Mouse (Mus musculus) mouse embryonic stem cell (cell line): ENCODE measurements around the gene Tpgs1.

Experiments used
- in situ Hi-C, 2 experiments: fragments of 300-500 bp; cut with MboI; formaldehyde crosslinking; loops; 1 replicate in 1 of 2; 3 replicates in 1 of 2; pipeline ENCODE4 v1.14.3; 2019 to 2020; ENCODE audit warnings: low sequenced_read_pairs in 2 of 2, low pct_unique_long_range_greater_than_20kb in 1 of 2, mixed read lengths in 1 of 2; ENCODE audit not compliant: unreplicated experiment in 1 of 2

Tpgs1 gene

DNA sequence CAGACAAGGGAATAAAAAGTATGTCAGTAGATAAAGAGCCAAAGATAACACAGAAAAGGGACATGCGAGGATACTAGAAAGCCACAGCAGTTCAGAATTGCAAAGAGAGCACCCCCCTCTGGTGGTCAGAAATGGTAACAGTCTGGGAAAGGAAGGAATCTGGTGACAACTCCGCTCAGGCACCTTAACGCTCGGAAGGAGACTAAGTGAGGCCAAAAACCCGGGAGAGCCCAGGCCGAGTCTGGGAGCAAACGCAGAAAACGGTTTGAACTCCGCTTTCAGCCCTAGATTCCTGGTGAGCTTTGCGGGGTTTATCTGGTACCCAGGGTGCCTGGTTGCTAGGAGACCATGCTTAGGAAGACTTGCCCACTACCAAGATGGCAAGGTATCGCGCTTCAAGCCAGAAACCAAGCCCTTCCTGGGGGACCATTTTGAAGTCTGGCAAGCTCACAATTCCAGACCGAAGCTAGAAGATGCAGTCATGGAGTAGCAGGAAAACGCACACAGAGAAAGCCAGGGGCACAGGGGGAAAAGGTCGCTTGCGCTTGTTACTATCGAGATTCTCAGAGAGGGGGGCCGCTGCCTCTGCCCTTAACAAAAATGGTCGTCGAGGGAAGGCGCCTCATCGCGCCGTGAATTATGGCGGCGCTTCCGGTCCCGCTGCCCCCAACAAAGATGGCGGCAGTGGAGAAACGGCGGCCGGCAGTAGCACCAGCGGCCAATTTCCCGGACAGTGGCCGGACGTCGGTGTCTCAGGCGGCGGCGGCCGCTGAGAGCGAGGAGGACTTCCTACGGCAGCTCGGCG lies at the start of gene Tpgs1:
Gene Tpgs1 (plus strand): TSS at position 599 of the 805 bp plus-strand sequence.
- in situ Hi-C loops = no loop called here

DNA sequence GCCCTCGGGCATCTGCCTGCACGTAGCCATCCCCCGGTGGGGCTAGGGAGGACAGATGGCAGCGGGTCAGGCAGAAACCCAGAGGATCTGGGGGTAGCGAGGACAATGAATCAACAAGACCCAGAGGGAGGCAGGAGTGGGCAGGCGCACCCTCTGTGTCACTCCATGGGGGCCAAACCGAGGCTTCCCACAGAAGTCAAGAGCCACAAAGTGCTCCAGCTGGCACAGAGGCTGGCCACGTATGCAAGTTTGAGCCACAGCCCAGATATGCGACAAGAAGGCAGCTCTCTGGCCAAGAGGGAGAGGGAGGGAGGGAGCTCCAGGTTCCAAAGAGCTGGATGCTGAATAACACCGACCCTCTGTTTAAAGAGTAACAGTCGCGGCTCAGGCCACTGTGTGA lies 45.2 kb upstream of the Tpgs1 start:
- in situ Hi-C loops = no loop called here

DNA sequence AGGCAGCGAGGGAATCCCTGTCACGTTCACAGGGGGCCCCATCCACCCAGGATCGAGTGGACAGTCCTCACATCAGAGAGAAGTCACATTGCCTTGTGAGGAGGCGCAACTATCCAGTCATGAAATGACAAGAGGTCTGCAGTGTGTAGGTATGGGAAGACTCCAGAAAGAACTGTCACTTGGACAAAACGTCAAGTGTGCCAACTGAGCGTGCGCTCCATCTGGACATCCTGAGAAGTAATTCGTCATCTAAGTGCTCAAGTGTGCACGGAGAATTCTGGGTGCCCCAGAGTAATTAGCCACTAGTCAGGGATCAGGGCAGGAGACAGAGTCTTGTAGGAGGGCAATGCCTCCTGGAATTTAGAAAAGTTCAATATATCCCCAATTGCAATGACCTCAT lies 43.8 kb upstream of the Tpgs1 start:
- in situ Hi-C loops = no loop called here

DNA sequence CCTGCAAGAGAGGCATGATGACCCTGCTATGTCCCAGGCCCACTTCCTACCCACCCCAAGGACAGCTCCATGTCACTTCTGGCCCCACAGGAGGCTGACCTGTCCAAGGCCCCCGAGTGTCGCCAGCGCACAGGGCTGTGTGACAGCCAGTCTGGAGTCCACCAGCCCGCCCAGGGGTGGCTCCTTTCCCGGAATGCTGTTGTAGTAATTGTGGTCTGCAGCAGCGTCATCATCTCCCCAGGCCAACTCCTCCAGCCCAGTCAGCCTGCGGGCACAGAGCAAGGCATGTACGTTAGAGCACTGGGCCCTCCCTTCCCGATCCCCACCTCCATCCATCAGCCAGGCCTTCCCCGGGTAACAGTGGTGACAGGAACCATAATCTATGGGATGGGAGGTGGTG lies 43.0 kb upstream of the Tpgs1 start:
- in situ Hi-C loops = no loop called here

DNA sequence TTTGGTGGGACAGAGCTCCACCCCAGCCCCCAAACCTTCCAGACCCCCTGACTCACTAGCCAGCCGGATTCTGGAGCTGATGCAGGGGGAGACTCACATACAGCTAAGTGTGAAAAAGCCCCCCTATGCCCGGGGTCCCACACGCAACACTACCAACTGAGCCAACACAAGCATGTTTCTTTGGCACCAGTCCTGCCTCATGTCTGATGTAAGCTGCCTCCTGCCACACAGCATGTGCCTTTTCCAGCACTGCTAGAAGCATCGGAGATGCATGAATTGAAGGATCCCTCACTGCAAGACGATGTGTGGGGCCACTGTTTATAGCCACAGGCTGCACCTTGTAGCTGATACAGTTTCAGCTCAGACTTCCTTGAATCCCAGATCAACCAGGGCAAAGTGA lies 40.8 kb upstream of the Tpgs1 start:
- in situ Hi-C loops = no loop called here

DNA sequence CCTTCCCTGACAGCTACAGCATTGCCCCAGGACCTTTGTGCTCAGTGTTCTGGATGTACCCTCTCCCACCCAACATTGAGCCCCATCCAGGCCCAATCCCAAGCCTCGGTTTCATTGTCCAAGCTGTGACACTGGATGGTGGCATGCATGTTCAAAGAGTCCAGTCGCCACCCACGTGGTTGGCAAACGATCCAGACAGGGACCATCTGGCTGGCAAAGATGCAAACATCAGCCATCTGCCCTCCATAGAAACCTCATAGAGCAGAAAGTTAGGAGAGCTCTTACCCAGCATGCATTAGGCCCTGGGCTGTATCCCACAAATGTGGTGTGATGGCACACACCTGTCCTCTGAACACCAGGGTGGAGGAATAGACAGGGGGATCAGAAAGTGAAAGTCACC lies 37.7 kb upstream of the Tpgs1 start:
- in situ Hi-C loops = no loop called here

DNA sequence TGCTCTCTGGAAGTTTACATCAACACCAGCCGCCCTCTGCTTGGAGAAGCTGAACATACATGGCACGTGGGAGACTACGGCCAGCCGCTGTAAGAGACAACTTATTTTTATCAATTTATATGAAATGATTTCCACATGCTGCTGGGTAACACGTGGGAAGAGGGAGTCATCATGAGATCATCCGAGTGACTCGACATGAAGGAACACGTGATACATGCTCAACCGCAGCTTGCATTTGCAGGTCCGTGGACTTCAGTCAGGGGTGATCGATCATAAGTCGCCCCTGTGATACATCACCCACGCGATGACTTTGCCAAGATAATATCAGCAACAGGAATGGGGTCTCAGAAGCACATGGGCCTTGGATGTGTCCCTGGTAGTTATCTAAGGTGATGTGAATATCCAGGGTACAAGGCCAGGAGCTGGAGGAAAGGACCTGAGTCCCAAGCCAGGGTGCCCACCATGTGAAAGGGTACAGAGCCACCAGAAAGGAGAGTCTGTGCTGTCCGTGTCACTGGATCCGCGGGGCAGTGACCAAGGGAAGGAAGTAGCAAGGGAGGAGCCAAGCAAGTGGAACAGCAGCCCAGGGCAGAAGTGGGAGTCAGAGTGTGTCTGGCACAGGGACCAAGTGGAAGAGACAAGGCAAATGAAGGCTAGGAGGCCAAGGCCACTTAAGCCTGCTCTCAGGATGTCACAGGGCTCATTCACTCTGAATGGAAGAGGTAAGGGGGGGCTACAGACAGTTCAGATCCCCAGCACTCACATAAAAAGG lies 36.0 kb upstream of the Tpgs1 start:
- in situ Hi-C loops = no loop called here

DNA sequence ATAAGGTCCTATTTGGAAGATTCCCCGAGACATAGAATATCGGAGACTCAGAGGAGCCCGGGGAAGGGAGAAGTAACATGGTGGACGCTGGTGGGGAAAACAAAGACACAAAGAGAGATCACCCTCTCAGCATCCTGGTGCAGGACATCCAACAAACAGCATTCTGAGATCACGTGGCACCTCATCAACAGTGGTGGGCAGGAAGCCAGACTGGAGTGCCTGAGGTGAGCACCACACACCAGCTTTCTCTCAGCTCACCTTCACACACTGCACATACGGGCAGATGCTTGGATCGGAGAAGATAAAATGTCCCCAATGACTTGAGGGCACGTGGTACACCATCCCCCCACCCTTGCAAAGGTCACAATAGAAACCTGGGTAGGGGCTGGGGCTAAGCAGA lies 32.9 kb upstream of the Tpgs1 start:
- in situ Hi-C loops = loop anchor here in 1 of 2 experiments (5.0 kb wide), 1 partner anchor 34 kb away; no protein-coding TSS in a partner anchor

DNA sequence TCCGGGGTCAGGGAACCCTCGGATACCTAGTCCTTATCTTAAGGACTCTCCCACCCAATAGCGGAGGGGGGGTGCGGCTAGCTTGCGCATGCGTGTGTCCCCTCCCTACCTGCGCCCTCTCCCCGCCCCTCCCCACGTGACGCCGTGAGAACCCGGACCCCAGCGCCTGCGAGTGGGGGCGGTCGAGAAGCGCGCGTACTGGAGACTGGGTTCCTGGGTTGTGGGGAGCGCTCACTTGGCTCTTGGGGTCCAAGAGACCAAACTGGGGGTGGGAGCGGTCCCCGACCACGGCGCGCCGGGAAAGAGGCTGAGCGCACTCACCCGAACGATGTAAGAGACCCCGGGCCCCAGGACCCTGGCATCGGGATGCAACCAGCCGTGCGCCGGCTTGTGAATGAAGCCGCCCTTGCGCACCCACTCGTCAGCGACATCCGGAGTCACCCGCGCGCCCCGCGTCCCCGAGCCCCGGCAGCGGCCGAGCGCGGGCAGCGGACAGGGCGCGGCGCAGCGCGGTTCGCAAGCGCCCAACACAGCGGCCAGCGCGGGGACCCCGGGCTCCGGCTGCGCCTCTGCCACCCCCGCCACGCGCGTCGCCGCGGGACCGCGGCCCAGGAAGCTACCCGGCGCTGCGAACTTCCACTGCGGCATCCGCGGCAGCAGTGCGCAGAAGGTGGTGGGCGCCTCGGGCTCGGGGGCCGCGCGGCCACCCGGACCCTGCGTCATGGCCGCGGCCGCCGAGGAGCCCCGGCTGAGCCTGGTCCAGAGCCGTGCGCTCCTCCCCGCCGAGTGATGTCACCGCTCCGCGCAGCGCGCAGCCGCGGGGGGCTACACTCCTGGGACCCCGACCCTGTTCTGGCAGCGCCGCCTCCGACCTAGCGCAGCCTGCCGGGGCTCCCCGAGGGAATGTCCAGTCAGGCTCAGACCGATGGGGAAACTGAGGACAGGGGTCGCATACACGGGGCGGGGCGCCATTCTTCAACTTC lies 31.8 kb upstream of the Tpgs1 start, which contains the start of gene Shc2:
Gene Shc2 (minus strand): TSS at position 791 of the 983 bp plus-strand sequence.
- in situ Hi-C loops = loop anchor here in 1 of 2 experiments (5.0 kb wide), 1 partner anchor 35 kb away; no protein-coding TSS in a partner anchor

DNA sequence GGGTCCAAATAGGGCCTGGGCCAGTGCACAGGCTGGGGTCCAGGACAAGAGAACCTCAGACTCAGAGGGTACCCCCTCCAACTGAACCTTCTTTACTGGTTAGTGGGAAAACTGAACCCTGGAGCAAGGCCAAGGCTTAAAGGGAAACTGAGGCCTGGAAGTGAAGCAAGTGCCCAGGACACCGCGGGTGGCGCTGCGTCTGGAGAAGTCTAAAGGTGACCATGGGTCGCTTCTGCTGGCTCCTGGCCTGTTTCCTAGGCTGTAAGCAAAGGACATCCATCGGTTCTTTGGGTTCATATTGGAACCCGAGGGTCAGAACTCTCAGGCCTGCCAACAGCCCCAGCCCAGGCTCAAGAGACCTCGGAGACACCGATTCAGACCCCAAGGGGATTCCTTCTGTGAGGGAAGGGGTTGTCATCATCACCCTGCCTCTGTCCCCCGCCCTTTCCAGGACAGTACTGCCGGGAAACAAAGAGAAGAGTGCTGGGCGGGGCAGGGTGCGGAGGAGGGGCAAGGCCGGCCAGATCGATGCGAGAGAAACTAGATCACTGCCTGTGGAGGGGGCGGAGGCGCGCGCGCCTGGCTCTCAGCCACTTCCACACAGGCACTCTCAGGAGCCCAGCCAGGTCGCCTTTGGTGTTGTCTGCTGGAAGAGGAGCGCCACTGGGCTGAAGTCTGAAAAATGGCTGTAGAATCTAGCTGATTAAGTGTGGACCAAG lies 30.5 kb upstream of the Tpgs1 start:
- in situ Hi-C loops = loop anchor here in 1 of 2 experiments (5.0 kb wide), 1 partner anchor 36 kb away; no protein-coding TSS in a partner anchor

DNA sequence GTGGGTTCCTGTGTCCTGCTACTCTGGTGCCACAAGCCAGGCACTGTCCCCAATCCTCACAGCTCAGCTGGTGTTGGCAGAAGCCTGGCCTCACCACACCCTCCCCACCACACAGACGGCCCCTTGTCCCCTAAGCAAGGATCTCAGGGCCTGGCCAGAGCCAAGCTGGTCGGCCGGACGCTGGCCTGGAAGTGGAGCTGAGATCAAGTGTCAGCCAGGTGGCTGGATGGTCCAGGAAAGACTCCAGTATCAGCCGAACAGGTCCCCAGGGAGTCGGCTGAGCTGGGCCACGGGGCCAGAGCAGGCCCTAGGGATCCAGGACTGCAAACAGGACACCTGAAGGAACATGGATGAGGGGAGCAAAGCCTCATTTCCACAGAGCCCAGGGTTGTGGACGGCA lies 23.5 kb upstream of the Tpgs1 start, which contains the start of gene Odf3l2:
Gene Odf3l2 (minus strand): TSS at position 28 of the 400 bp plus-strand sequence.
- in situ Hi-C loops = loop anchor here in 1 of 2 experiments (5.0 kb wide), 1 partner anchor 43 kb away; no protein-coding TSS in a partner anchor

DNA sequence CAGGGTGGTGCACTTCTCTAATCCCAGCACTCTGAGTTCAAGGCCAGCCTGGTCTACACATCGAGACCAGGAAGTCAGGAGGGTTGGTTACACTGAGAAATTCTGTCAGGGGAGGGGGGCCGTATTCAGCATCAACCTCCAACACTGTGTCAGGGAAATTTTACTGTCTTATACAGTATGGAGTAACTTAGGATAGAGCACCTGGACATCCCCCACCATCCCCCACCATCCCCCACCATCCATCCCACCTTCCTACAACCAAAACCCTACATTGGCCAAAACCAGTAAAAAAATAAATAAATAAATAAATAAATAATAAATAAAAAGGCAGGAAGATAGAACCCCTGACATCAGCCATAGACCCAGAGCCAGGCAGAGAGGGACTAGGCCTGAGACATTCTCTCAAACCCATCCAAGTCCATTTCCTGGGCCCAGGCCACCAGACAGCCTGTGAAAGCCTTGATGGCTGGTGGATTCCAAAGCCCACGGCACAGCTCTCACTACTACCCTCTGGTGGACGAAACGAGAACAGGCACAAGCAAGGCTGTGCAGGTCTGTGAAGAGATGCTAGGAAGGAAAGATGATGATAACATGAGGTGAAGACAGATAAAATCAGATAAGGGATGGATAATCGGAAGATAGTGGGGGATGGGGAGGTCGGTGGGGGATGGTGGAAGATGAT lies 20.0 kb upstream of the Tpgs1 start:
- in situ Hi-C loops = loop anchor here in 1 of 2 experiments (5.0 kb wide), 1 partner anchor 47 kb away; no protein-coding TSS in a partner anchor

DNA sequence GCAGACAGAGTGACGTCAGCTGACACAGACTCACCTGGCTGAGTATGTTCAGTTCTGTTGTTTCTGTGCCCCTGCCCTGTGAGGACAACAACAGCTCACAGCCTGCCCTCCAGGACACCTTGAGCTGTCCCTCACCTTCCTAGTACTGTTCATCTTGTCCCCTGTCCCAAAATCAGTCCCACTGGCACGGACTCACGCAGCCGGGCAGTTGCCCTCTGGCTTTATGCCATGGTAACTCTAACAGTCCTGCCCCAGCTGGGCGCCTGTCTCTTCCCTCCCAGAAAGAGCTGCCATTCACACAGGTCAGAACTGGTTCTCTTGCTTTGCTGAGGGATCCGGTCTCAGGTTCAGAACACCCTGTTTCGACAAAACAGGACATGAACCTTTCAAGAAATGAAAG lies 16.4 kb upstream of the Tpgs1 start:
- in situ Hi-C loops = no loop called here

DNA sequence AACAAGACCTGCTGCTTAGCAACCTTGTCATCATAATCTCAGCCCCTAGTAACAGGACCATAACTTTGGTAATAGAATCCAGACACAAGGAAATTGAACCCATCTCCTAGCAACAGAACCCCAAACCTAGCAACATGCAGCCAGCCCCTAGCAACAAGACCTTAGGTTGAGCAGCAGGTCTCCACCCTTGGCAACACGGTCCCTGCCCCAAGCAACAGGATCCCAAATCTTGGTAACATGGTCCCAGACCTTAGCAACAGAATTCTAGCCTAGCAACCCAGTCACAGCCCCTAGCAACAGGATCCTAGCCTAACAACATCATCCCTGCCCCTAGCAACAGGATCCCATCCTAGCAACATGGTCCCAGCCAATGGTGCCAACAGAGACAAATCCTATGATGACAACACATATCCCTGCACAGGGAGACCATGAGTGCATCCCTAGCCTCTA lies 14.2 kb upstream of the Tpgs1 start:
- in situ Hi-C loops = no loop called here

DNA sequence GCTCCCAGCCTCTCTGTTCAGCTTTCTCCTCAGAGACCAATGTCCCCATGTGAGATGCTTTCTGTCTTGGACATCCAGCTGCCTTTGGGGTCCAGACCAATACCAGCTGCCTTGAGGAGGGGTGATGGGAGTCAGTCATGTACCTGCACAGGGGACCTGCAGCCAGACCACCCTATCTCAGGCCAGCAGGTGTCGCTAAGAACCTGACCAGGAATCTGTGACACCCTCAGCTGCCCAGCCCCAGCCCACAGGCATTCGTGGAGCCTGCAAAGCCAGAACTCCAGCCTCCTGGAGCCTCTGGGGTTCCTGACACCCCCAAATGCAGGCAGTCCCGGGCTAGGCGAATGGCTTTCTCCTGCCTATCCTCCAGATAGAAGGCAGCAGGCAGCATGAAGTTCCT lies 10.3 kb upstream of the Tpgs1 start:
- in situ Hi-C loops = no loop called here

DNA sequence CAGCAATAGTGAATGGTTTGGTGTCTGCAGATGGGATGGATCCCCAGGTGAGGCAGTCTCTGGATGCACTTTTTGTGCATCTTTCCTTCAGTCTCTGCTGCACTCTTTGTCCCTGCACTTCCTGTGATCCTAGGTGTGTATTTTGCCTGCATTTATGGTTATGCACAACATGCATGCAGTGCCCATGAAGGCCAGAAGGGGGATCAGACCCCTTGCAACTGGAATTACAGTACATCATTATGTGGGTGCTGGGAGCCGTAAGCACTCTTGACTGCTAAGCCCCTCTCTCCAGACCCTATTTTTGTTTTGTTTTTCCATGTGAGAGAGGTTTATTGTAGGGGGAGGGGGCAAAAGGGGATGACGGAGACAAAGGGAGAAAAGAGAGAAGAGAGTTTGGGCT lies 8.9 kb upstream of the Tpgs1 start:
- in situ Hi-C loops = no loop called here

DNA sequence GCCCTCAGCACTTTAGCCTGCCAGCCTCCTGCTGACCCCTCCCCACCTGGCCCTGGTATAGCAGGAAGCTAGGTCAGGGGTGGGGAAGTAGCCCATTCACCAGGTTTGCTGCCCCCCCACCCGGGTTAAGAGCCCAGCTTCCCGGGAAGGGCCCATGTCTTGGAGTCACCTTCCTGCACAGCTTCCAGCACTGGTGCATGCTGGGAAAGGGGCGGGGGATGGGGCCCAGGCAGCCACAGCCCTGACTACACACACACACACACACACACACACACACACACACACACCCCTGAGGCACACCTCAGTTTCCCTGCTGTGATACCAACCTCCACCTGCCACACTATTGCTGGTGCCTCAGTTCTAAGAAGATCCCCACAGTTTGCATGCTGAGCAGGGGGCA lies 7.3 kb upstream of the Tpgs1 start:
- in situ Hi-C loops = no loop called here
